16 mouse cellular contexts compared by ENCODE assay signal in genomic region chr8:88279220-88279619, GRCm38 (mm10). TPM values are rescaled to one million over a fixed set of nuclear protein-coding genes. Genes with fewer than 3 reads are reported as not detected.
DNase-seq lines count a peak whose midpoint lies in the region; ATAC-seq and TF ChIP-seq lines count a peak whose summit lies in the region.
"Had no signal": no experiment of that assay in that cellular context is flagged by ENCODE, and none has a peak within 500 bp of the region (broad histone marks: within the 10 kb centered on the region; RNA-seq: fewer than 3 reads in every experiment).

No protein-coding gene starts in this region.

- no peak for DNase-seq in hindbrain, postnatal 0 days (ENCODE audit: low spot score)
- no peak for DNase-seq in thymus, postnatal 4 days
- no peak for DNase-seq in kidney, postnatal 25 days
- DNase-seq: adrenal gland, postnatal 14 days; cerebellum, adult 9-11 months; heart, postnatal 36 days; kidney, adult 8-10 months; kidney, postnatal 4 days had no signal

- 18% methylated on average over 5 of the region's 5 CpGs for WGBS in liver, embryonic 16.5 days (ENCODE audit: insufficient replicate concordance)
- WGBS in hindbrain, postnatal 0 days, result 66% methylated on average over 5 of the region's 5 CpGs

- TF ChIP-seq CTCF in hindbrain, postnatal 0 days (IDR thresholded peaks at IDR 0.05; ENCODE audit: low read depth), result no peak

- H3K4me2 ChIP-seq in liver, embryonic 16.5 days (ENCODE audit: low read depth, low read length), result peak overlapping the region; percentile 51
- no peak overlapping the region for H3K4me2 ChIP-seq in hindbrain, postnatal 0 days (ENCODE audit: low read depth, low read length)
- H3K4me2 ChIP-seq: heart, embryonic 13.5 days; midbrain, embryonic 15.5 days had no signal

- H3K36me3 ChIP-seq in megakaryocyte, embryonic 14.5 days (replicated peaks; ENCODE audit: low read length), result no peaks in the 10 kb centered on the region
- no peaks in the 10 kb centered on the region for H3K36me3 ChIP-seq in liver, embryonic 16.5 days (ENCODE audit: control insufficient read depth, insufficient read depth)
- no peaks in the 10 kb centered on the region for H3K36me3 ChIP-seq in hindbrain, postnatal 0 days (ENCODE audit: insufficient read depth, low read length)
- H3K36me3 ChIP-seq: heart, embryonic 13.5 days; midbrain, embryonic 15.5 days had no signal

- peaks cover 57% of the 10 kb centered on the region for H3K4me1 ChIP-seq in megakaryocyte, embryonic 14.5 days
- peaks cover 35% of the 10 kb centered on the region for H3K4me1 ChIP-seq in liver, embryonic 16.5 days (ENCODE audit: control insufficient read depth, low read depth, low read length)
- H3K4me1 ChIP-seq in hindbrain, postnatal 0 days (ENCODE audit: insufficient read depth, low read length), result no peaks in the 10 kb centered on the region
- H3K4me1 ChIP-seq: midbrain, embryonic 15.5 days had no signal

- ATAC-seq in megakaryocyte, adult 5-6 weeks (ENCODE audit: poor library complexity, severe bottlenecking), result no peak
- ATAC-seq in erythroblast, adult 5-6 weeks (replicated peaks; ENCODE audit: low FRiP score, poor library complexity, severe bottlenecking), result peak; percentile 36; the same call in 1 of the 2 replicates
- ATAC-seq in liver, embryonic 16.5 days (ENCODE audit: low read depth), result peak; percentile 59
- no peak for ATAC-seq in hindbrain, postnatal 0 days
- ATAC-seq: forebrain, embryonic 16.5 days; hindbrain, embryonic 16.5 days; midbrain, embryonic 15.5 days had no signal

- H3K9ac ChIP-seq in liver, embryonic 16.5 days (ENCODE audit: low read depth, low read length), result no peak overlapping the region
- H3K9ac ChIP-seq in hindbrain, postnatal 0 days (replicated peaks; ENCODE audit: low read length), result no peak overlapping the region
- H3K9ac ChIP-seq: heart, embryonic 13.5 days; midbrain, embryonic 15.5 days had no signal

- H3K27ac ChIP-seq in liver, embryonic 16.5 days (ENCODE audit: low read length), result peak overlapping the region; percentile 71
- H3K27ac ChIP-seq in hindbrain, postnatal 0 days, result no peak overlapping the region
- H3K27ac ChIP-seq: heart, embryonic 13.5 days; midbrain, embryonic 15.5 days had no signal

- peak overlapping the region; percentile 71 for H3K4me3 ChIP-seq in megakaryocyte, embryonic 14.5 days (replicated peaks)
- H3K4me3 ChIP-seq in liver, embryonic 16.5 days (ENCODE audit: low read depth, low read length), result peak overlapping the region; percentile 23; the same call in 1 of the 2 replicates
- no peak overlapping the region for H3K4me3 ChIP-seq in hindbrain, postnatal 0 days (ENCODE audit: low read length)
- H3K4me3 ChIP-seq: heart, embryonic 13.5 days; midbrain, embryonic 15.5 days had no signal

- peaks cover 5% of the 10 kb centered on the region for H3K27me3 ChIP-seq in megakaryocyte, embryonic 14.5 days (replicated peaks)
- no peaks in the 10 kb centered on the region for H3K27me3 ChIP-seq in liver, embryonic 16.5 days (ENCODE audit: control insufficient read depth, insufficient read depth, low read depth, low read length)
- H3K27me3 ChIP-seq in hindbrain, postnatal 0 days (ENCODE audit: insufficient read depth, low read length), result no peaks in the 10 kb centered on the region
- H3K27me3 ChIP-seq: midbrain, embryonic 15.5 days had no signal

- H3K9me3 ChIP-seq in megakaryocyte, embryonic 14.5 days, result no peaks in the 10 kb centered on the region
- no peaks in the 10 kb centered on the region for H3K9me3 ChIP-seq in liver, embryonic 16.5 days (replicated peaks; ENCODE audit: control insufficient read depth, low read length)
- no peaks in the 10 kb centered on the region for H3K9me3 ChIP-seq in hindbrain, postnatal 0 days (ENCODE audit: low read length)
- H3K9me3 ChIP-seq: heart, embryonic 13.5 days; midbrain, embryonic 15.5 days had no signal

RNA-seq across cellular contexts. Expression of gene Adcy7, which starts 7.0 kb away (rescaled TPM):
- 6.7 and 7.8 TPM in 2 replicates for polyA plus RNA-seq in megakaryocyte, embryonic 14.5 days (2012; ENCODE audit: insufficient read depth, low replicate concordance)
- total RNA-seq in megakaryocyte, adult 5-6 weeks (2015), result 43.5 and 58.4 TPM in 2 replicates
- total RNA-seq in megakaryocyte, adult 5-6 weeks (2017), result 63.7 and 70.3 TPM in 2 replicates
- total RNA-seq in erythroblast, adult 5-6 weeks (2015; ENCODE audit: low replicate concordance), result 6.1 and 11.3 TPM in 2 replicates
- total RNA-seq in erythroblast, adult 5-6 weeks (2017; ENCODE audit: low replicate concordance), result 8.9 and 13.0 TPM in 2 replicates
- 18.5 and 19.8 TPM in 2 replicates for polyA plus RNA-seq in liver, embryonic 16.5 days (2015; fragmentation: Nextera tagmentation; extraction: Ambion mirVana)
- 21.2 and 23.2 TPM in 2 replicates for total RNA-seq in hindbrain, postnatal 0 days (2014; rRNA removed)
- polyA plus RNA-seq in hindbrain, postnatal 0 days (2015; fragmentation: Nextera tagmentation; extraction: Ambion mirVana), result 7.6 and 8.6 TPM in 2 replicates

Comparison
In these comparisons a context has a peak if more than half of its experiments do, and no peak if none do; other contexts are left out.
1. ATAC-seq: peak in erythroblast, adult 5-6 weeks (single experiment) and liver, embryonic 16.5 days (single experiment); none in megakaryocyte, adult 5-6 weeks (single experiment) and hindbrain, postnatal 0 days (single experiment).